Mouse (Mus musculus) forebrain, postnatal 0 days (tissue): Measurements from ENCODE around the gene Prdm4. TPM values are rescaled to one million over a fixed set of nuclear protein-coding genes. Genes with fewer than 3 reads are reported as not detected.

Experiments used
- ATAC-seq: fragments of 200-750 bp; cut with Nextera tagmentation; 2 replicates; pipeline ENCODE4 v1.8.0; 2017; ENCODE audit warnings: mild to moderate bottlenecking, moderate library complexity
- DNase-seq: peaks from one replicate; pipeline ENCODE4 v3.0.0-alpha.2; 2015
- H3K27ac ChIP-seq: fragments of 300-500 bp; sonication (generic); 2 replicates; pipeline ENCODE4 v1.5.1; 2014; ENCODE audit warnings: low read depth, mild to moderate bottlenecking, antibody characterized with exemption, low read length, moderate library complexity, mixed read lengths
- H3K27me3 ChIP-seq: fragments of 300-500 bp; sonication (generic); 2 replicates; pipeline ENCODE4 v1.6.1; 2014; ENCODE audit warnings: mild to moderate bottlenecking, low read length, mixed read lengths; ENCODE audit not compliant: insufficient read depth
- H3K36me3 ChIP-seq: fragments of 300-500 bp; sonication (generic); 2 replicates; pipeline ENCODE4 v1.6.1; 2014; ENCODE audit warnings: mild to moderate bottlenecking, moderate library complexity; ENCODE audit not compliant: insufficient read depth
- H3K4me1 ChIP-seq: fragments of 300-500 bp; sonication (generic); 2 replicates; pipeline ENCODE4 v1.6.1; 2014; ENCODE audit warnings: antibody characterized with exemption; ENCODE audit not compliant: insufficient read depth
- H3K4me2 ChIP-seq: fragments of 300-500 bp; sonication (generic); 2 replicates; pipeline ENCODE4 v1.6.1; 2014; ENCODE audit warnings: low read depth, mild to moderate bottlenecking, moderate library complexity
- H3K4me3 ChIP-seq: fragments of 300-500 bp; sonication (generic); 2 replicates; pipeline ENCODE4 v1.5.1; 2014; ENCODE audit warnings: low read depth, low read length, mixed read lengths
- H3K9ac ChIP-seq: fragments of 300-500 bp; sonication (generic); 2 replicates; pipeline ENCODE4 v1.6.1; 2014; ENCODE audit warnings: mild to moderate bottlenecking
- H3K9me3 ChIP-seq: fragments of 300-500 bp; sonication (generic); 2 replicates; pipeline ENCODE4 v1.6.1; 2016; ENCODE audit warnings: low read length
- CTCF ChIP-seq: sonication (generic); IDR thresholded peaks from 2 replicates; pipeline ENCODE4 v1.5.1; 2016; ENCODE audit warnings: antibody characterized with exemption, control low read depth, low read depth
- WGBS: fragments of 180-500 bp; shearing (Covaris S2); extraction: QIAGEN DNeasy Blood & Tissue Kit; methylation state at CpG from one replicate; pipeline ENCODE4 v1.1.7; 2014; 5-methylcytosine and 5-hydroxymethylcytosine counted together
- polyA plus RNA-seq: library from polyadenylated mRNA; unstranded; fragments of >200 nt; fragmentation: Nextera tagmentation; extraction: Ambion mirVana; gene quantifications from 2 replicates; pipeline ENCODE4 v1.2.1, GENCODE M21; 2015
- total RNA-seq: library from RNA; depleted of rRNA; stranded (reverse); fragments of >200 nt; gene quantifications from 2 replicates; pipeline ENCODE4 v1.2.3, GENCODE M21; 2014; rRNA removed

Gene Prdm4
- total RNA-seq, result 51.6 and 65.0 TPM in 2 replicates
- 12.8 and 14.6 TPM in 2 replicates for polyA plus RNA-seq

GRCm38 (mm10) chr10:85916498-85917309 is at the start of gene Prdm4:
TSS of gene Prdm4 (minus strand) at chr10:85917142.
- H3K9ac ChIP-seq, result peak within 1 kb of the TSS; percentile 79
- no peaks in the 10 kb centered on the region for H3K27me3 ChIP-seq
- DNase-seq, result peak; percentile 99
- TF ChIP-seq CTCF, result peak; percentile 55
- H3K27ac ChIP-seq, result peak within 1 kb of the TSS; percentile 80
- peaks cover 19% of the 10 kb centered on the region for H3K36me3 ChIP-seq
- peak within 1 kb of the TSS; percentile 75 for H3K4me2 ChIP-seq
- WGBS, result 4% methylated on average over 81 of the region's 90 CpGs
- H3K9me3 ChIP-seq, result no peaks in the 10 kb centered on the region
- H3K4me3 ChIP-seq, result peak within 1 kb of the TSS; percentile 98
- 0 out of 2 replicates have a peak, but pooled peaks cover 3% of the 10 kb centered on the region for H3K4me1 ChIP-seq
- peak; percentile 100 for ATAC-seq

- Histone ChIP-seq H3K27me3 (no peaks in the 10 kb centered on the region), H3K9me3 (no peaks in the 10 kb centered on the region), H3K27ac (no peak overlapping the region), H3K4me1 (no peaks in the 10 kb centered on the region), H3K36me3 (no peaks in the 10 kb centered on the region), H3K4me3 (no peak overlapping the region), H3K4me2 (no peak overlapping the region), H3K9ac (no peak overlapping the region)
- no peak for ATAC-seq
- 59% methylated on average over 2 of the region's 2 CpGs for WGBS
- no peak for DNase-seq
- TF ChIP-seq CTCF, result no peak
Measured at GRCm38 (mm10) chr10:85966476-85966875, 49.5 kb upstream of the Prdm4 start.

- 86% methylated on average over 7 of the region's 7 CpGs for WGBS
- H3K4me1 ChIP-seq, result no peaks in the 10 kb centered on the region
- H3K4me3 ChIP-seq, result no peak overlapping the region
- no peak overlapping the region for H3K9ac ChIP-seq
- H3K4me2 ChIP-seq, result no peak overlapping the region
- ATAC-seq (no peak), DNase-seq (no peak)
- no peaks in the 10 kb centered on the region for H3K27me3 ChIP-seq
- no peaks in the 10 kb centered on the region for H3K36me3 ChIP-seq
- H3K9me3 ChIP-seq, result no peaks in the 10 kb centered on the region
- H3K27ac ChIP-seq, result no peak overlapping the region
- no peak for TF ChIP-seq CTCF
Measured at GRCm38 (mm10) chr10:85964316-85964715, 47.4 kb upstream of the Prdm4 start.

GRCm38 (mm10) chr10:85962897-85963296 is 46.0 kb upstream of the Prdm4 start:
- H3K9ac ChIP-seq, result no peak overlapping the region
- H3K4me3 ChIP-seq, result no peak overlapping the region
- H3K27ac ChIP-seq, result no peak overlapping the region
- no peaks in the 10 kb centered on the region for H3K4me1 ChIP-seq
- TF ChIP-seq CTCF, result no peak
- H3K27me3 ChIP-seq, result no peaks in the 10 kb centered on the region
- DNase-seq (no peak), ATAC-seq (no peak)
- H3K9me3 ChIP-seq, result no peaks in the 10 kb centered on the region
- no peaks in the 10 kb centered on the region for H3K36me3 ChIP-seq
- WGBS, result 73% methylated on average over 9 of the region's 9 CpGs
- H3K4me2 ChIP-seq, result no peak overlapping the region

GRCm38 (mm10) chr10:85957464-85957950 is 40.6 kb upstream of the Prdm4 start, which contains the start of gene Rtcb:
TSS of gene Rtcb (minus strand) at chr10:85957823.
- H3K27ac ChIP-seq, result peak within 1 kb of the TSS; percentile 80
- no peak for TF ChIP-seq CTCF
- 2% methylated on average over 38 of the region's 38 CpGs for WGBS

GRCm38 (mm10) chr10:85956871-85957419 is 40.0 kb upstream of the Prdm4 start:
- Histone ChIP-seq H3K27me3 (no peaks in the 10 kb centered on the region), H3K36me3 (peaks cover 30% of the 10 kb centered on the region), H3K4me1 (0 out of 2 replicates have a peak, but pooled peaks cover 4% of the 10 kb centered on the region), H3K9ac (peak overlapping the region; percentile 83), H3K9me3 (no peaks in the 10 kb centered on the region), H3K4me3 (peak overlapping the region; percentile 99), H3K27ac (peak overlapping the region; percentile 80), H3K4me2 (peak overlapping the region; percentile 80)
- ATAC-seq (peak; percentile 16), DNase-seq (no peak)
- no peak for TF ChIP-seq CTCF
- WGBS, result 4% methylated on average over 20 of the region's 20 CpGs

More at GRCm38 (mm10) chr10:85957464-85957950, 40.6 kb upstream of the Prdm4 start, which contains the start of gene Rtcb:
- ATAC-seq (peak; percentile 96), DNase-seq (peak; percentile 98)
- no peaks in the 10 kb centered on the region for H3K9me3 ChIP-seq
- H3K36me3 ChIP-seq, result peaks cover 25% of the 10 kb centered on the region
- H3K27me3 ChIP-seq, result no peaks in the 10 kb centered on the region
- H3K4me1 ChIP-seq, result 0 out of 2 replicates have a peak, but pooled peaks cover 4% of the 10 kb centered on the region
- peak within 1 kb of the TSS; percentile 80 for H3K4me2 ChIP-seq
- peak within 1 kb of the TSS; percentile 99 for H3K4me3 ChIP-seq
- H3K9ac ChIP-seq, result peak within 1 kb of the TSS; percentile 83
